Mouse (Mus musculus) urinary bladder, postnatal 25 days (tissue): Measurements from ENCODE around the gene Fam241a.

Experiments
- DNase-seq: peaks from one replicate; pipeline ENCODE4 v3.0.0; 2022; ENCODE audit warnings: low spot score

Fam241a gene

GRCm38 (mm10) chr3:127836798-127837153 lies 59.3 kb downstream of the Fam241a start:
- DNase-seq = no peak

- DNase-seq = no peak
Observed at GRCm38 (mm10) chr3:127835594-127835993, 60.5 kb downstream of the Fam241a start.

GRCm38 (mm10) chr3:127834040-127834439 lies 62.1 kb downstream of the Fam241a start:
- no peak for DNase-seq

GRCm38 (mm10) chr3:127831079-127831478 lies 65.0 kb downstream of the Fam241a start:
- DNase-seq = no peak

- no peak for DNase-seq
Observed at GRCm38 (mm10) chr3:127830183-127830582, 65.9 kb downstream of the Fam241a start.

- DNase-seq = no peak
Observed at GRCm38 (mm10) chr3:127827123-127827522, 69.0 kb downstream of the Fam241a start.

- DNase-seq = no peak
Observed at GRCm38 (mm10) chr3:127826503-127826902, 69.6 kb downstream of the Fam241a start.

- DNase-seq = no peak
Observed at GRCm38 (mm10) chr3:127823886-127824863, 71.9 kb downstream of the Fam241a start.

- no peak for DNase-seq
Observed at GRCm38 (mm10) chr3:127821209-127821608, 74.9 kb downstream of the Fam241a start.

GRCm38 (mm10) chr3:127820400-127820799 lies 75.7 kb downstream of the Fam241a start:
- no peak for DNase-seq
